Comparison of ENCODE assay signal across 11 mouse cellular contexts in genomic region chr13:34096455-34096854, GRCm38 (mm10). TPM values are rescaled to one million over a fixed set of nuclear protein-coding genes. Genes with fewer than 3 reads are reported as not detected.
DNase-seq lines count a peak whose midpoint lies in the region; ATAC-seq and TF ChIP-seq lines count a peak whose summit lies in the region.
"Had no signal": no experiment of that assay in that cellular context is flagged by ENCODE, and none has a peak within 500 bp of the region (broad histone marks: within the 10 kb centered on the region; RNA-seq: fewer than 3 reads in every experiment).

No protein-coding gene starts in this region.

- peak overlapping the region; percentile 82 for H3K27ac ChIP-seq in heart, adult 2 months
- H3K27ac ChIP-seq in embryonic facial prominence, embryonic 14.5 days (replicated peaks; ENCODE audit: low read depth, low read length) = no peak overlapping the region
- H3K27ac ChIP-seq in hindbrain, embryonic 13.5 days = peak overlapping the region; percentile 86
- peak overlapping the region; percentile 84 for H3K27ac ChIP-seq in midbrain, embryonic 10.5 days (replicated peaks)

- H3K4me1 ChIP-seq in heart, adult 2 months (ENCODE audit: control insufficient read depth, insufficient read depth, low read length) = peaks cover 20% of the 10 kb centered on the region
- H3K4me1 ChIP-seq in embryonic facial prominence, embryonic 14.5 days (ENCODE audit: control insufficient read depth, insufficient read depth, low read length) = no peaks in the 10 kb centered on the region
- peaks cover 20% of the 10 kb centered on the region for H3K4me1 ChIP-seq in hindbrain, embryonic 13.5 days (replicated peaks)
- H3K4me1 ChIP-seq in midbrain, embryonic 10.5 days = peaks cover 27% of the 10 kb centered on the region

- no peak for TF ChIP-seq CTCF in heart, adult 2 months (IDR thresholded peaks at IDR 0.05)

- H3K79me2 ChIP-seq in heart, adult 2 months (replicated peaks; ENCODE audit: control insufficient read depth, insufficient read depth, low read length) = no peaks in the 10 kb centered on the region

- no peak overlapping the region for H3K9ac ChIP-seq in heart, adult 2 months (ENCODE audit: low read depth, low read length)
- no peak overlapping the region for H3K9ac ChIP-seq in embryonic facial prominence, embryonic 14.5 days (ENCODE audit: low read depth, low read length)
- H3K9ac ChIP-seq in hindbrain, embryonic 13.5 days = 0 out of 2 replicates have a peak overlapping the region, but pooled peaks have one; percentile 20

- no peaks in the 10 kb centered on the region for H3K27me3 ChIP-seq in heart, adult 2 months (ENCODE audit: control insufficient read depth, insufficient read depth, low read length)
- no peaks in the 10 kb centered on the region for H3K27me3 ChIP-seq in embryonic facial prominence, embryonic 14.5 days (replicated peaks; ENCODE audit: control insufficient read depth, insufficient read depth, low read length)
- no peaks in the 10 kb centered on the region for H3K27me3 ChIP-seq in hindbrain, embryonic 13.5 days
- H3K27me3 ChIP-seq in midbrain, embryonic 10.5 days (ENCODE audit: low read depth, poor library complexity, severe bottlenecking) = no peaks in the 10 kb centered on the region

- WGBS in heart, adult 2 months = 41% methylated on average over 4 of the region's 4 CpGs
- 52% methylated on average over 4 of the region's 4 CpGs for WGBS in embryonic facial prominence, embryonic 14.5 days
- WGBS in hindbrain, embryonic 13.5 days = 60% methylated on average over 4 of the region's 4 CpGs
- 66% methylated on average over 4 of the region's 4 CpGs for WGBS in midbrain, embryonic 10.5 days

- no peak overlapping the region for H3K4me2 ChIP-seq in embryonic facial prominence, embryonic 14.5 days (ENCODE audit: low read depth, low read length)
- H3K4me2 ChIP-seq in hindbrain, embryonic 13.5 days = peak overlapping the region; percentile 26; the same call in 1 of the 2 replicates

- no peak overlapping the region for H3K4me3 ChIP-seq in heart, adult 2 months
- H3K4me3 ChIP-seq in embryonic facial prominence, embryonic 14.5 days (ENCODE audit: low read depth, low read length) = no peak overlapping the region
- no peak overlapping the region for H3K4me3 ChIP-seq in hindbrain, embryonic 13.5 days
- H3K4me3 ChIP-seq in midbrain, embryonic 10.5 days = no peak overlapping the region; the same call in 1 of the 2 replicates

- intact Hi-C loops in heart, adult 2 months (cut with DNase I) = loop anchor here (1.0 kb wide), 1 partner anchor 12 kb away; no protein-coding TSS in a partner anchor
- intact Hi-C loops in heart, postnatal 25 days (cut with DNase I) = loop anchor here (2.0 kb wide), 1 partner anchor 18 kb away; the partner anchor contains the start of gene Tubb2a
- intact Hi-C loops in gastrocnemius, postnatal 14 days (cut with DNase I; ENCODE audit: low total_unique reads) = no loop called here

- no peaks in the 10 kb centered on the region for H3K9me3 ChIP-seq in embryonic facial prominence, embryonic 14.5 days (ENCODE audit: control insufficient read depth, low read length)
- no peaks in the 10 kb centered on the region for H3K9me3 ChIP-seq in hindbrain, embryonic 13.5 days
- H3K9me3 ChIP-seq in midbrain, embryonic 10.5 days (replicated peaks) = no peaks in the 10 kb centered on the region

- peak; percentile 28; the same call in 1 of the 2 replicates for TF ChIP-seq POLR2A in heart, adult 2 months (IDR thresholded peaks at IDR 0.05; ENCODE audit: insufficient read depth, low read depth, low read length)

- peak in 1 of 2 experiments; percentile 49 for DNase-seq in heart, adult 2 months
- DNase-seq in heart, postnatal 25 days (ENCODE audit: low spot score) = no peak
- DNase-seq in embryonic facial prominence, embryonic 14.5 days (ENCODE audit: low spot score) = peak; percentile 23
- DNase-seq in midbrain, embryonic 10.5 days (ENCODE audit: low spot score) = no peak
- DNase-seq in urinary bladder, postnatal 25 days (ENCODE audit: low spot score) = no peak
- DNase-seq in cerebellum, adult 9-10 months = no peak
- no peak for DNase-seq in gastrocnemius, postnatal 14 days
- DNase-seq: cerebellum, postnatal 36 days; thymus, adult 18-20 months had no signal

- peak; percentile 83 for TF ChIP-seq EP300 in heart, adult 2 months (IDR thresholded peaks at IDR 0.05; ENCODE audit: insufficient read depth, low read depth, low read length)

- peaks cover 6% of the 10 kb centered on the region for H3K36me3 ChIP-seq in heart, adult 2 months (ENCODE audit: control insufficient read depth, insufficient read depth, low read length)
- no peaks in the 10 kb centered on the region for H3K36me3 ChIP-seq in embryonic facial prominence, embryonic 14.5 days (ENCODE audit: control insufficient read depth, insufficient read depth, low read length)
- no peaks in the 10 kb centered on the region for H3K36me3 ChIP-seq in hindbrain, embryonic 13.5 days
- no peaks in the 10 kb centered on the region for H3K36me3 ChIP-seq in midbrain, embryonic 10.5 days

- ATAC-seq in embryonic facial prominence, embryonic 14.5 days (ENCODE audit: low read depth) = no peak
- ATAC-seq in hindbrain, embryonic 13.5 days (ENCODE audit: low FRiP score) = peak; percentile 77

RNA-seq across cellular contexts. Expression of gene Tubb2a, which starts 18.6 kb away (rescaled TPM):
- total RNA-seq in heart, adult 2 months (2021) = 10 to 100 TPM; 42.9 to 64.1 TPM
- 95.2 and 122 TPM in 2 replicates for polyA plus RNA-seq in heart, adult 2 months (2012; rRNA removed)
- total RNA-seq in heart, postnatal 25 days (2021) = 10 to 100 TPM; 55.0 to 57.4 TPM
- polyA plus RNA-seq in embryonic facial prominence, embryonic 14.5 days (2014; fragmentation: Nextera tagmentation; extraction: Ambion mirVana) = 268 and 303 TPM in 2 replicates
- 1,972 and 2,142 TPM in 2 replicates for polyA plus RNA-seq in hindbrain, embryonic 13.5 days (2015; fragmentation: Nextera tagmentation; extraction: Ambion mirVana)
- polyA plus RNA-seq in midbrain, embryonic 10.5 days (2016; fragmentation: Nextera tagmentation; extraction: Ambion mirVana) = 242 and 377 TPM in 2 replicates
- total RNA-seq in gastrocnemius, postnatal 14 days (2021) = 10 to 100 TPM; 19.3 to 24.4 TPM

RNA-seq across cellular contexts. Expression of gene Tubb2b, which starts 33.8 kb away (rescaled TPM):
- total RNA-seq in heart, adult 2 months (2021) = 1 to 10 TPM; 2.6 to 5.3 TPM
- polyA plus RNA-seq in heart, adult 2 months (2012; rRNA removed) = 6.2 and 7.8 TPM in 2 replicates
- total RNA-seq in heart, postnatal 25 days (2021) = 1 to 10 TPM; 4.1 to 5.6 TPM
- 51.3 and 52.1 TPM in 2 replicates for polyA plus RNA-seq in embryonic facial prominence, embryonic 14.5 days (2014; fragmentation: Nextera tagmentation; extraction: Ambion mirVana)
- 795 and 852 TPM in 2 replicates for polyA plus RNA-seq in hindbrain, embryonic 13.5 days (2015; fragmentation: Nextera tagmentation; extraction: Ambion mirVana)
- 202 and 279 TPM in 2 replicates for polyA plus RNA-seq in midbrain, embryonic 10.5 days (2016; fragmentation: Nextera tagmentation; extraction: Ambion mirVana)
- total RNA-seq in gastrocnemius, postnatal 14 days (2021) = 1 to 10 TPM; 5.8 to 7.5 TPM
- total RNA-seq: liver, adult 2 months had no signal

RNA-seq across cellular contexts. Expression of gene Bphl, which starts 59.1 kb away (rescaled TPM):
- 10 to 100 TPM; 32.5 to 35.3 TPM for total RNA-seq in heart, adult 2 months (2021)
- polyA plus RNA-seq in heart, adult 2 months (2012; rRNA removed) = 29.8 and 43.3 TPM in 2 replicates
- 10 to 100 TPM; 34.8 to 39.7 TPM for total RNA-seq in heart, postnatal 25 days (2021)
- 47.2 and 52.6 TPM in 2 replicates for polyA plus RNA-seq in embryonic facial prominence, embryonic 14.5 days (2014; fragmentation: Nextera tagmentation; extraction: Ambion mirVana)
- polyA plus RNA-seq in hindbrain, embryonic 13.5 days (2015; fragmentation: Nextera tagmentation; extraction: Ambion mirVana) = 34.9 and 39.8 TPM in 2 replicates
- polyA plus RNA-seq in midbrain, embryonic 10.5 days (2016; fragmentation: Nextera tagmentation; extraction: Ambion mirVana) = 31.6 and 31.8 TPM in 2 replicates
- total RNA-seq in gastrocnemius, postnatal 14 days (2021) = 10 to 100 TPM; 22.7 to 26.7 TPM
